Mouse (Mus musculus) small intestine, adult 10 weeks (tissue): ENCODE measurements around the gene Gm16223. TPM values are rescaled to one million over a fixed set of nuclear protein-coding genes. Genes with fewer than 3 reads are reported as not detected.

Experiments used
- polyA plus RNA-seq: library from polyadenylated mRNA; stranded (reverse); fragments of 350-450 nt; fragmentation: Illumina TruSeq; extraction: RNeasy Lipid Tissue Mini Kit (QIAGEN cat#74804); gene quantifications from one replicate; pipeline ENCODE4 v1.2.3, GENCODE M21; 2014; ENCODE audit warnings: low replicate concordance

Gm16223 gene
- polyA plus RNA-seq: not detected

DNA sequence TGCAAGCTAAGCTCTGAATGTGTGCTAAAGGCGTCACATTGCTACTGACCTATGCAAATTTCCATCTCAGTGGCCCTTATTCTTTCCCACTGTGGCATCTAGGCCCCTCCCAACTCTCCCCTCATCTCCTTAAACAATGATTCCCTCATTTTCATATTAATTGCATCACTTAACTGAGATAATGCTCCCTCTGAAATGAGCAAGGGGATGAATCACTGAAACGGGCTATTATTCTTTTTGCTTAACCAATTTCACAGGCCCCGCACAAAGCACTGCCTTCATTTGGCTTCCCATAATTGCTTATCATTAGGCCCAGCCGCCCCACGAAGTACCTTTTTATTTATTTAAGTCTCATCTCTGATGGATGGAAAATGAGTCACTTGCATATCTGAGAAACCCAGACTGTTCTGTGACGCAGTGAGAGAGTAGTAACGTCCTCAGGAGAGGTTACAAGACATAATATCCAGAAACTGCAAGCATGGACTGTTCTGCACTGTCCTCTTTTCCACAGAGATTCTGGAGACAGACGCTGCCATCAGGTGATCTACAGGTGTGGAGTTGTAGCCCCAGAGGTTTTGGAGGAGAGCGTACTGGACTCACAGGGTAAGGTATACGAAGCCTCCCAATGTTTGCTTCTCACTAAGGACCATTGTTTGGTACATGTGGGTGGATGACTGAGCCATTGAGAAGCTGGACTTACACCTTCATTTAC is at the start of gene Gm16223:
Gene Gm16223 (plus strand): TSS at position 485 of the 712 bp plus-strand sequence.

Other genes with a start within 250 kb of the Gm16223 start
- gene Bod1l, start 223.6 kb upstream of the Gm16223 start, polyA plus RNA-seq: 16.3 TPM